Mouse (Mus musculus) Patski (cell line): ENCODE measurements around the gene Cox11. TPM values are rescaled to one million over a fixed set of nuclear protein-coding genes. Genes with fewer than 3 reads are reported as not detected.

Experiments
- ATAC-seq: fragments of 100-300 bp; one replicate; pipeline ENCODE4 v1.8.0; 2021
- CTCF ChIA-PET: fragments of 350-600 bp; sonication (Branson Sonifier 250); formaldehyde crosslinking; loops from one replicate; lab custom pipeline; 2022; ENCODE audit warnings: inconsistent platforms; lab: Charles Lee
- POLR2A ChIA-PET: fragments of 350-600 bp; sonication (Branson Sonifier 250); formaldehyde crosslinking; loops from one replicate; lab custom pipeline; 2022; ENCODE audit warnings: antibody characterized with exemption, inconsistent platforms; lab: Charles Lee
- DNase-seq: peaks from one replicate; pipeline ENCODE4 v3.0.0-alpha.2; 2011; ENCODE audit warnings: low read depth, low spot score
- H3K27me3 ChIP-seq: fragments of 371-371 bp; one replicate; pipeline ENCODE4 v1.5.1; 2021
- CTCF ChIP-seq: fragments of 100-300 bp; IDR thresholded peaks from one replicate; pipeline ENCODE4 v1.5.1; 2021
- in situ Hi-C: fragments of 300-500 bp; cut with MboI; formaldehyde crosslinking; loops from 3 replicates; pipeline ENCODE4 v1.11.1; 2018; ENCODE audit warnings: low pct_unique_long_range_greater_than_20kb, mixed read lengths
- polyA plus RNA-seq: library from polyadenylated mRNA; unstranded; gene quantifications from one replicate; pipeline ENCODE4 v1.2.3, GENCODE M21; 2021

Cox11 gene
- polyA plus RNA-seq, 1 experiment from 2014 or later = 22.4 TPM

GRCm38 (mm10) chr11:90663618-90664297 lies 25.8 kb downstream of the Cox11 start:
- DNase-seq (no peak), ATAC-seq (no peak)
- CTCF ChIA-PET = no interaction called here
- POLR2A ChIA-PET = no interaction called here
- H3K27me3 ChIP-seq = no peaks in the 10 kb centered on the region
- TF ChIP-seq CTCF = no peak
- in situ Hi-C loops = no loop called here

- no peak for DNase-seq
- in situ Hi-C loops = no loop called here
- no peak for ATAC-seq
- no peak for TF ChIP-seq CTCF
- H3K27me3 ChIP-seq = no peaks in the 10 kb centered on the region
- ChIA-PET CTCF (interaction anchor here (0.8 kb wide), 1 partner anchor 11 kb away, joined by 3 read pairs; no protein-coding TSS in a partner anchor), POLR2A (no interaction called here)
These were observed 26.5 kb downstream of the Cox11 start for GRCm38 (mm10) chr11:90664345-90664986.

GRCm38 (mm10) chr11:90665161-90665560 lies 27.2 kb downstream of the Cox11 start:
- ChIA-PET CTCF (interaction anchor here (0.6 to 0.8 kb wide), 2 partner anchors 11 to 19 kb away, joined by 3 read pairs; no protein-coding TSS in a partner anchor), POLR2A (no interaction called here)
- in situ Hi-C loops = no loop called here
- ATAC-seq (no peak), DNase-seq (no peak)
- no peaks in the 10 kb centered on the region for H3K27me3 ChIP-seq
- no peak for TF ChIP-seq CTCF

- no peak for TF ChIP-seq CTCF
- no peaks in the 10 kb centered on the region for H3K27me3 ChIP-seq
- in situ Hi-C loops = no loop called here
- DNase-seq (no peak), ATAC-seq (no peak)
- POLR2A ChIA-PET = interaction anchor here (0.6 kb wide), 1 partner anchor 1141 kb away, joined by 3 read pairs; no protein-coding TSS in a partner anchor
- CTCF ChIA-PET = no interaction called here
These were observed 28.3 kb downstream of the Cox11 start for GRCm38 (mm10) chr11:90666144-90666757.

GRCm38 (mm10) chr11:90666916-90667315 lies 28.9 kb downstream of the Cox11 start:
- in situ Hi-C loops = no loop called here
- POLR2A ChIA-PET = no interaction called here
- H3K27me3 ChIP-seq = no peaks in the 10 kb centered on the region
- no peak for ATAC-seq
- no peak for TF ChIP-seq CTCF
- CTCF ChIA-PET = no interaction called here
- no peak for DNase-seq

- DNase-seq = no peak
- ChIA-PET POLR2A (no interaction called here), CTCF (no interaction called here)
- in situ Hi-C loops = no loop called here
- no peaks in the 10 kb centered on the region for H3K27me3 ChIP-seq
- no peak for ATAC-seq
- TF ChIP-seq CTCF = no peak
These were observed 29.4 kb downstream of the Cox11 start for GRCm38 (mm10) chr11:90667325-90667724.

- TF ChIP-seq CTCF = no peak
- no peaks in the 10 kb centered on the region for H3K27me3 ChIP-seq
- CTCF ChIA-PET = interaction anchor here (0.8 kb wide), 1 partner anchor 11 kb away, joined by 3 read pairs; no protein-coding TSS in a partner anchor
- DNase-seq = no peak
- no peak for ATAC-seq
- POLR2A ChIA-PET = no interaction called here
- in situ Hi-C loops = no loop called here
These were observed 37.6 kb downstream of the Cox11 start for GRCm38 (mm10) chr11:90675479-90676110.

GRCm38 (mm10) chr11:90677027-90677426 lies 39.1 kb downstream of the Cox11 start:
- POLR2A ChIA-PET = no interaction called here
- DNase-seq (no peak), ATAC-seq (no peak)
- in situ Hi-C loops = no loop called here
- no peak for TF ChIP-seq CTCF
- no peaks in the 10 kb centered on the region for H3K27me3 ChIP-seq
- CTCF ChIA-PET = no interaction called here

GRCm38 (mm10) chr11:90677771-90678288 lies 39.9 kb downstream of the Cox11 start:
- in situ Hi-C loops = no loop called here
- TF ChIP-seq CTCF = no peak
- ChIA-PET CTCF (interaction anchor here (0.6 to 1.5 kb wide), 3 partner anchors 10 to 25 kb away, joined by 3 to 4 read pairs (median 4); partner anchors contain the start of gene Tom1l1), POLR2A (no interaction called here)
- ATAC-seq (peak; percentile 98), DNase-seq (no peak)
- no peaks in the 10 kb centered on the region for H3K27me3 ChIP-seq

GRCm38 (mm10) chr11:90678582-90678981 lies 40.6 kb downstream of the Cox11 start:
- no peak for TF ChIP-seq CTCF
- DNase-seq (no peak), ATAC-seq (peak; percentile 63)
- in situ Hi-C loops = no loop called here
- H3K27me3 ChIP-seq = no peaks in the 10 kb centered on the region
- ChIA-PET POLR2A (no interaction called here), CTCF (interaction anchor here (1.5 kb wide), 1 partner anchor 9 kb away, joined by 4 read pairs; the partner anchor contains the start of gene Tom1l1)
